Mouse (Mus musculus) Patski (cell line): ENCODE measurements at regions not wholly inside any gene's neighbourhood (a gene's known extent, or its start where the extent isn't known, plus 50 kb on each side); places are given as distances from the start of the nearest gene placed in this dataset.
"Not testable (repeated sequence)": the region's sequence is repeated elsewhere in the genome, so short reads cannot be mapped to it uniquely, and the experiment has no call there.

Experiments
- ATAC-seq: fragments of 100-300 bp; one replicate; pipeline ENCODE4 v1.8.0; 2021
- CTCF ChIA-PET: fragments of 350-600 bp; sonication (Branson Sonifier 250); formaldehyde crosslinking; loops from one replicate; lab custom pipeline; 2022; ENCODE audit warnings: inconsistent platforms; lab: Charles Lee
- POLR2A ChIA-PET: fragments of 350-600 bp; sonication (Branson Sonifier 250); formaldehyde crosslinking; loops from one replicate; lab custom pipeline; 2022; ENCODE audit warnings: antibody characterized with exemption, inconsistent platforms; lab: Charles Lee
- DNase-seq: peaks from one replicate; pipeline ENCODE4 v3.0.0-alpha.2; 2011; ENCODE audit warnings: low read depth, low spot score
- H3K27me3 ChIP-seq: fragments of 371-371 bp; one replicate; pipeline ENCODE4 v1.5.1; 2021
- CTCF ChIP-seq: fragments of 100-300 bp; IDR thresholded peaks from one replicate; pipeline ENCODE4 v1.5.1; 2021
- in situ Hi-C: fragments of 300-500 bp; cut with MboI; formaldehyde crosslinking; loops from 3 replicates; pipeline ENCODE4 v1.11.1; 2018; ENCODE audit warnings: low pct_unique_long_range_greater_than_20kb, mixed read lengths

GRCm38 (mm10) chr10:54858075-54858474, 781.7 kb upstream of the Man1a start:
- DNase-seq, result no peak
- H3K27me3 ChIP-seq, result no peaks in the 10 kb centered on the region
- no peak for TF ChIP-seq CTCF
- in situ Hi-C loops, result no loop called here
- ChIA-PET CTCF (no interaction called here), POLR2A (no interaction called here)
- ATAC-seq, result no peak

GRCm38 (mm10) chr10:54841591-54841990, 765.2 kb upstream of the Man1a start:
- ATAC-seq, result no peak
- in situ Hi-C loops, result no loop called here
- ChIA-PET CTCF (no interaction called here), POLR2A (no interaction called here)
- DNase-seq, result no peak
- no peak for TF ChIP-seq CTCF
- peaks cover 4% of the 10 kb centered on the region for H3K27me3 ChIP-seq

- ATAC-seq, result no peak
- DNase-seq, result no peak
- H3K27me3 ChIP-seq, result peaks cover 4% of the 10 kb centered on the region
- ChIA-PET CTCF (interaction anchor here (0.7 kb wide), 1 partner anchor 398 kb away, joined by 3 read pairs; no protein-coding TSS in a partner anchor), POLR2A (no interaction called here)
- no peak for TF ChIP-seq CTCF
- in situ Hi-C loops, result no loop called here
Observed at GRCm38 (mm10) chr10:54839008-54839407, 762.6 kb upstream of the Man1a start.

- in situ Hi-C loops, result no loop called here
- POLR2A ChIA-PET, result no interaction called here
- CTCF ChIA-PET, result no interaction called here
- ATAC-seq (no peak), DNase-seq (no peak)
- H3K27me3 ChIP-seq, result no peaks in the 10 kb centered on the region
- TF ChIP-seq CTCF, result no peak
Observed at GRCm38 (mm10) chr10:54814604-54815122, 738.3 kb upstream of the Man1a start.

GRCm38 (mm10) chr10:54799478-54800196, 723.2 kb upstream of the Man1a start:
- CTCF ChIA-PET, result no interaction called here
- TF ChIP-seq CTCF, result no peak
- DNase-seq, result no peak
- POLR2A ChIA-PET, result no interaction called here
- no peak for ATAC-seq
- in situ Hi-C loops, result no loop called here
- peaks cover 3% of the 10 kb centered on the region for H3K27me3 ChIP-seq

- peaks cover 3% of the 10 kb centered on the region for H3K27me3 ChIP-seq
- ATAC-seq (no peak), DNase-seq (no peak)
- CTCF ChIA-PET, result no interaction called here
- in situ Hi-C loops, result no loop called here
- POLR2A ChIA-PET, result no interaction called here
- no peak for TF ChIP-seq CTCF
Observed at GRCm38 (mm10) chr10:54797306-54797705, 720.9 kb upstream of the Man1a start.

GRCm38 (mm10) chr10:54761084-54761483, 684.7 kb upstream of the Man1a start:
- ATAC-seq, result no peak
- POLR2A ChIA-PET, result no interaction called here
- in situ Hi-C loops, result no loop called here
- CTCF ChIA-PET, result no interaction called here
- H3K27me3 ChIP-seq, result no peaks in the 10 kb centered on the region
- no peak for DNase-seq
- no peak for TF ChIP-seq CTCF

GRCm38 (mm10) chr10:54749239-54749638, 672.8 kb upstream of the Man1a start:
- DNase-seq (no peak), ATAC-seq (no peak)
- CTCF ChIA-PET, result no interaction called here
- no peaks in the 10 kb centered on the region for H3K27me3 ChIP-seq
- POLR2A ChIA-PET, result no interaction called here
- in situ Hi-C loops, result no loop called here
- TF ChIP-seq CTCF, result no peak

GRCm38 (mm10) chr10:54737108-54737507, 660.7 kb upstream of the Man1a start:
- no peak for TF ChIP-seq CTCF
- no peak for ATAC-seq
- CTCF ChIA-PET, result no interaction called here

GRCm38 (mm10) chr10:54712684-54713083, 636.3 kb upstream of the Man1a start:
- no peak for TF ChIP-seq CTCF
- ATAC-seq (no peak), DNase-seq (no peak)
- H3K27me3 ChIP-seq, result no peaks in the 10 kb centered on the region
- ChIA-PET CTCF (no interaction called here), POLR2A (no interaction called here)
- in situ Hi-C loops, result no loop called here

More at GRCm38 (mm10) chr10:54737108-54737507, 660.7 kb upstream of the Man1a start:
- in situ Hi-C loops, result no loop called here
- DNase-seq, result no peak
- H3K27me3 ChIP-seq, result no peaks in the 10 kb centered on the region
- POLR2A ChIA-PET, result no interaction called here

- DNase-seq, ATAC-seq, H3K27me3 ChIP-seq, in situ Hi-C loops, POLR2A ChIA-PET: not testable (repeated sequence)
- CTCF ChIA-PET, result interaction anchor here (1.0 kb wide), 1 partner anchor 16 kb away, joined by 4 read pairs; no protein-coding TSS in a partner anchor
Observed at GRCm38 (mm10) chr10:54667791-54668190, 591.4 kb upstream of the Man1a start.
